ENCODE assay signal across 13 mouse cellular contexts in the genomic region with DNA sequence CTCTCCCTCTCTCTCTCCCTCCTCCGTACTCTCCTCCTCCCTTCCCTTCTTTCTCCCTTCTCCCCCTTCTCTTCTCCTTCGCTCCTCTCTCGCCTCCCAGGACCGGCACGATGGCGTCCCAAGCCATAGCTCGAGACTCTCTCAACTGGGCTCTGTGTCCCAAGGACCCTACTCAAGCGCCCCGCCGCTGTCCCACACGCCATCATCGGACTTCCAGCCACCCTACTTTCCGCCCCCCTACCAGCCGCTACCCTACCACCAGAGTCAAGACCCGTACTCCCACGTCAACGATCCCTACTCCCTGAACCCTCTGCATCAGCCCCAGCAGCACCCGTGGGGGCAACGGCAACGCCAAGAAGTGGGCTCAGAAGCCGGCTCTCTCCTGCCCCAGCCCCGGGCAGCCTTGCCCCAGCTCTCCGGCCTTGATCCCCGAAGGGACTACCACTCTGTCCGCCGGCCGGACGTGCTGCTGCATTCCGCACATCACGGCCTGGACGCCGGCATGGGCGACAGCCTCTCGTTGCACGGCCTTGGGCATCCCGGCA. TPM values are rescaled to one million over a fixed set of nuclear protein-coding genes. Genes with fewer than 3 reads are reported as not detected.
DNase-seq lines count a peak whose midpoint lies in the region; ATAC-seq and TF ChIP-seq lines count a peak whose summit lies in the region.
"Had no signal": no experiment of that assay in that cellular context is flagged by ENCODE, and none has a peak within 500 bp of the region (broad histone marks: within the 10 kb centered on the region; RNA-seq: fewer than 3 reads in every experiment).

No protein-coding gene starts in this region.

- intact Hi-C loops in heart, postnatal 36 days (cut with DNase I): no loop called here

- peaks cover 82% of the 10 kb centered on the region for H3K27me3 ChIP-seq in heart, embryonic 11.5 days (ENCODE audit: control insufficient read depth, insufficient read depth, low read length)
- H3K27me3 ChIP-seq in embryonic facial prominence, embryonic 11.5 days (ENCODE audit: control insufficient read depth, insufficient read depth, low read length): peaks cover 49% of the 10 kb centered on the region
- H3K27me3 ChIP-seq in limb, embryonic 10.5 days (ENCODE audit: low read depth, poor library complexity, severe bottlenecking): peaks cover 100% of the 10 kb centered on the region
- H3K27me3 ChIP-seq in neural tube, embryonic 11.5 days (ENCODE audit: control insufficient read depth, insufficient read depth, low read length): peaks cover 92% of the 10 kb centered on the region
- H3K27me3 ChIP-seq in lung, postnatal 0 days (replicated peaks; ENCODE audit: insufficient read depth, low read length): peaks cover 60% of the 10 kb centered on the region

- H3K36me3 ChIP-seq in heart, embryonic 11.5 days (ENCODE audit: control insufficient read depth, insufficient read depth, low read length): no peaks in the 10 kb centered on the region
- H3K36me3 ChIP-seq in embryonic facial prominence, embryonic 11.5 days (replicated peaks; ENCODE audit: control insufficient read depth, insufficient read depth, low read depth, low read length): no peaks in the 10 kb centered on the region
- H3K36me3 ChIP-seq in limb, embryonic 10.5 days: no peaks in the 10 kb centered on the region
- no peaks in the 10 kb centered on the region for H3K36me3 ChIP-seq in neural tube, embryonic 11.5 days (ENCODE audit: control insufficient read depth, insufficient read depth, low read length)
- H3K36me3 ChIP-seq in lung, postnatal 0 days (ENCODE audit: insufficient read depth, low read length): no peaks in the 10 kb centered on the region

- 1% methylated on average over 36 of the region's 36 CpGs for WGBS in heart, embryonic 11.5 days (ENCODE audit: insufficient replicate concordance)
- WGBS in embryonic facial prominence, embryonic 11.5 days: 1% methylated on average over 36 of the region's 36 CpGs
- WGBS in limb, embryonic 10.5 days: under 1% methylated on average over 36 of the region's 36 CpGs
- whole genome bisulfite sequencing in neural tube, embryonic 11.5 days: under 1% methylated on average over 36 of the region's 36 CpGs
- 2% methylated on average over 36 of the region's 36 CpGs for WGBS in lung, postnatal 0 days

- no peak overlapping the region; the same call in 1 of the 2 replicates for H3K4me2 ChIP-seq in heart, embryonic 11.5 days
- H3K4me2 ChIP-seq in embryonic facial prominence, embryonic 11.5 days (ENCODE audit: low read depth, low read length): peak overlapping the region; percentile 45
- H3K4me2 ChIP-seq in neural tube, embryonic 11.5 days (ENCODE audit: low read depth): peak overlapping the region; percentile 45
- H3K4me2 ChIP-seq in lung, postnatal 0 days (replicated peaks; ENCODE audit: low read depth, low read length): no peak overlapping the region

- H3K9ac ChIP-seq in heart, embryonic 11.5 days (ENCODE audit: low read depth, low read length): no peak overlapping the region
- peak overlapping the region; percentile 71 for H3K9ac ChIP-seq in embryonic facial prominence, embryonic 11.5 days (replicated peaks; ENCODE audit: low read length)
- peak overlapping the region; percentile 11 for H3K9ac ChIP-seq in neural tube, embryonic 11.5 days (ENCODE audit: low read length)
- no peak overlapping the region for H3K9ac ChIP-seq in lung, postnatal 0 days (replicated peaks; ENCODE audit: low read depth)

- no peaks in the 10 kb centered on the region for H3K9me3 ChIP-seq in heart, embryonic 11.5 days (replicated peaks; ENCODE audit: control insufficient read depth, low read length)
- H3K9me3 ChIP-seq in embryonic facial prominence, embryonic 11.5 days (replicated peaks; ENCODE audit: control insufficient read depth, low read length): no peaks in the 10 kb centered on the region
- no peaks in the 10 kb centered on the region for H3K9me3 ChIP-seq in limb, embryonic 10.5 days (replicated peaks)
- H3K9me3 ChIP-seq in neural tube, embryonic 11.5 days (ENCODE audit: control insufficient read depth, low read length): no peaks in the 10 kb centered on the region
- H3K9me3 ChIP-seq in lung, postnatal 0 days (ENCODE audit: low read length): no peaks in the 10 kb centered on the region

- H3K27ac ChIP-seq in heart, embryonic 11.5 days (ENCODE audit: low read depth, low read length): no peak overlapping the region
- no peak overlapping the region for H3K27ac ChIP-seq in embryonic facial prominence, embryonic 11.5 days (replicated peaks; ENCODE audit: low read depth, low read length)
- peak overlapping the region; percentile 73 for H3K27ac ChIP-seq in limb, embryonic 10.5 days
- H3K27ac ChIP-seq in neural tube, embryonic 11.5 days (ENCODE audit: low read depth, low read length): no peak overlapping the region
- no peak overlapping the region for H3K27ac ChIP-seq in lung, postnatal 0 days (ENCODE audit: low read length)
- H3K27ac ChIP-seq: stomach, postnatal 0 days had no signal

- no peak for TF ChIP-seq CTCF in lung, postnatal 0 days (IDR thresholded peaks at IDR 0.05)

- no peak for DNase-seq in heart, postnatal 36 days
- DNase-seq in embryonic facial prominence, embryonic 11.5 days (ENCODE audit: low spot score): no peak
- DNase-seq in limb, embryonic 10.5 days (ENCODE audit: low spot score): peak; percentile 55
- DNase-seq in neural tube, embryonic 11.5 days (ENCODE audit: low spot score): no peak
- DNase-seq in thymus, postnatal 25 days: no peak
- DNase-seq in lung, postnatal 0 days (ENCODE audit: low spot score): no peak
- no peak for DNase-seq in MN1 (ENCODE audit: low spot score)
- DNase-seq: right cerebral cortex, postnatal 14 days had no signal

- peak overlapping the region; percentile 12; the same call in 1 of the 2 replicates for H3K4me3 ChIP-seq in heart, embryonic 11.5 days (ENCODE audit: low read depth, low read length)
- peak overlapping the region; percentile 42 for H3K4me3 ChIP-seq in embryonic facial prominence, embryonic 11.5 days (ENCODE audit: low read depth, low read length)
- H3K4me3 ChIP-seq in limb, embryonic 10.5 days: peak overlapping the region; percentile 43
- peak overlapping the region; percentile 34 for H3K4me3 ChIP-seq in neural tube, embryonic 11.5 days (ENCODE audit: low read depth, low read length)
- no peak overlapping the region for H3K4me3 ChIP-seq in lung, postnatal 0 days (ENCODE audit: low read depth, low read length)

- no peak for ATAC-seq in heart, embryonic 11.5 days (replicated peaks; ENCODE audit: insufficient number of reproducible peaks, low FRiP score, low TSS enrichment)
- ATAC-seq in embryonic facial prominence, embryonic 11.5 days (replicated peaks; ENCODE audit: insufficient number of reproducible peaks, low FRiP score, low TSS enrichment, low read depth): no peak
- no peak for ATAC-seq in neural tube, embryonic 11.5 days (ENCODE audit: insufficient read depth, low FRiP score, low TSS enrichment)
- no peak for ATAC-seq in lung, postnatal 0 days

- no peak for TF ChIP-seq EP300 in lung, postnatal 0 days (IDR thresholded peaks at IDR 0.05)

- no peaks in the 10 kb centered on the region for H3K4me1 ChIP-seq in heart, embryonic 11.5 days (ENCODE audit: control insufficient read depth, insufficient read depth, low read length)
- no peaks in the 10 kb centered on the region; the same call in 1 of the 2 replicates for H3K4me1 ChIP-seq in embryonic facial prominence, embryonic 11.5 days (ENCODE audit: control insufficient read depth, insufficient read depth, low read length)
- H3K4me1 ChIP-seq in limb, embryonic 10.5 days: peaks cover 18% of the 10 kb centered on the region
- no peaks in the 10 kb centered on the region for H3K4me1 ChIP-seq in neural tube, embryonic 11.5 days (ENCODE audit: control insufficient read depth, insufficient read depth, low read length)
- H3K4me1 ChIP-seq in lung, postnatal 0 days (ENCODE audit: insufficient read depth, low read depth, low read length): no peaks in the 10 kb centered on the region

RNA-seq across cellular contexts. Expression of gene Tfap2b, which starts 5.2 kb away (rescaled TPM):
- 0.48 and 1.3 TPM in 2 replicates for polyA plus RNA-seq in heart, embryonic 11.5 days (2014; fragmentation: Nextera tagmentation; extraction: Ambion mirVana)
- not detected for total RNA-seq in heart, postnatal 36 days (2021)
- polyA plus RNA-seq in embryonic facial prominence, embryonic 11.5 days (2014; fragmentation: Nextera tagmentation; extraction: Ambion mirVana): 22.9 and 29.1 TPM in 2 replicates
- polyA plus RNA-seq in limb, embryonic 10.5 days (2016; fragmentation: Nextera tagmentation; extraction: Ambion mirVana): 6.7 and 19.7 TPM in 2 replicates
- 43.5 and 48.6 TPM in 2 replicates for polyA plus RNA-seq in neural tube, embryonic 11.5 days (2014; fragmentation: Nextera tagmentation; extraction: Ambion mirVana)
- 0.14 TPM in 1 of 2 replicates, not detected in the other for polyA plus RNA-seq in lung, postnatal 0 days (2015; fragmentation: Nextera tagmentation; extraction: Ambion mirVana)
- total RNA-seq: monocyte, adult 5-6 weeks had no signal
- polyA plus RNA-seq: heart, postnatal 0 days; liver, embryonic 16.5 days; stomach, postnatal 0 days had no signal

Comparison
In these comparisons a context has a peak if more than half of its experiments do, and no peak if none do; other contexts are left out.
1. H3K4me2 ChIP-seq: peak in embryonic facial prominence, embryonic 11.5 days (single experiment) and neural tube, embryonic 11.5 days (single experiment); none in heart, embryonic 11.5 days (single experiment) and lung, postnatal 0 days (single experiment).
2. H3K9ac ChIP-seq: peak in embryonic facial prominence, embryonic 11.5 days (single experiment) and neural tube, embryonic 11.5 days (single experiment); none in heart, embryonic 11.5 days (single experiment) and lung, postnatal 0 days (single experiment).